Mouse (Mus musculus): ENCODE results near the gene Tmc2.

GRCm38 (mm10) chr2:130293486-130293885 is 98.5 kb downstream of the Tmc2 start:
- TF ChIP-seq CTCF (IDR thresholded peaks at IDR 0.05; ENCODE audit: borderline replicate concordance, insufficient read depth, low read depth, low read length) (no peak), POLR2A (IDR thresholded peaks at IDR 0.05; ENCODE audit: borderline replicate concordance, insufficient read depth, low read length) (no peak)

All from cerebellum, adult 2 months (tissue).